Mouse (Mus musculus) retina, adult 2 months (tissue): ENCODE results near the gene Grik5.

Experiments
- DNase-seq: peaks from one replicate; pipeline ENCODE4 v3.0.0-alpha.2; 2012; ENCODE audit warnings: low read depth, low spot score

Gene Grik5

GRCm38 (mm10) chr7:25031528-25031927 lies 40.6 kb downstream of the Grik5 start:
- DNase-seq = peak; percentile 83

GRCm38 (mm10) chr7:25030032-25030753 lies 42.0 kb downstream of the Grik5 start:
- DNase-seq = peak; percentile 68

GRCm38 (mm10) chr7:25026452-25026851 lies 45.7 kb downstream of the Grik5 start:
- no peak for DNase-seq

GRCm38 (mm10) chr7:25025855-25026439 lies 46.2 kb downstream of the Grik5 start:
- no peak for DNase-seq

GRCm38 (mm10) chr7:25011592-25011991 lies 60.6 kb downstream of the Grik5 start:
- DNase-seq = no peak

- peak; percentile 54 for DNase-seq
Observed at GRCm38 (mm10) chr7:25010090-25010913, 61.8 kb downstream of the Grik5 start.

- DNase-seq = no peak
Observed at GRCm38 (mm10) chr7:25009099-25009700, 62.9 kb downstream of the Grik5 start.

GRCm38 (mm10) chr7:25008635-25009034 lies 63.5 kb downstream of the Grik5 start:
- peak; percentile 23 for DNase-seq

- DNase-seq = peak; percentile 29
Observed at GRCm38 (mm10) chr7:25007609-25008374, 64.4 kb downstream of the Grik5 start.

GRCm38 (mm10) chr7:25006586-25007364 lies 65.4 kb downstream of the Grik5 start:
- DNase-seq = no peak

GRCm38 (mm10) chr7:25006171-25006570 lies 66.0 kb downstream of the Grik5 start:
- no peak for DNase-seq

- DNase-seq = peak; percentile 72
Observed at GRCm38 (mm10) chr7:25005421-25006065, 66.6 kb downstream of the Grik5 start, which contains the start of gene Atp1a3. Gene Atp1a3 (minus strand): TSS chr7:25005958.

- DNase-seq = peak; percentile 22
Observed at GRCm38 (mm10) chr7:25004806-25005205, 67.3 kb downstream of the Grik5 start.

GRCm38 (mm10) chr7:25003820-25004388 lies 68.2 kb downstream of the Grik5 start:
- no peak for DNase-seq

- peak; percentile 68 for DNase-seq
Observed at GRCm38 (mm10) chr7:25003291-25003690, 68.9 kb downstream of the Grik5 start.

- DNase-seq = no peak
Observed at GRCm38 (mm10) chr7:25000711-25001110, 71.4 kb downstream of the Grik5 start.

GRCm38 (mm10) chr7:25000211-25000610 lies 71.9 kb downstream of the Grik5 start:
- DNase-seq = no peak

GRCm38 (mm10) chr7:24993081-24993480 lies 79.1 kb downstream of the Grik5 start:
- DNase-seq = no peak

GRCm38 (mm10) chr7:24990478-24990877 lies 81.7 kb downstream of the Grik5 start:
- no peak for DNase-seq
